Mouse (Mus musculus) ES-Bruce4 (cell line): ENCODE data around the gene Igfbp4.

Experiments
- CTCF ChIP-seq: IDR thresholded peaks from one replicate; pipeline ENCODE4 v1.8.1; 2011; ENCODE audit warnings: low read depth, low read length
- POLR2A ChIP-seq: IDR thresholded peaks from one replicate; pipeline ENCODE4 v1.8.1; 2011; ENCODE audit warnings: low read length; ENCODE audit not compliant: insufficient read depth

DNA sequence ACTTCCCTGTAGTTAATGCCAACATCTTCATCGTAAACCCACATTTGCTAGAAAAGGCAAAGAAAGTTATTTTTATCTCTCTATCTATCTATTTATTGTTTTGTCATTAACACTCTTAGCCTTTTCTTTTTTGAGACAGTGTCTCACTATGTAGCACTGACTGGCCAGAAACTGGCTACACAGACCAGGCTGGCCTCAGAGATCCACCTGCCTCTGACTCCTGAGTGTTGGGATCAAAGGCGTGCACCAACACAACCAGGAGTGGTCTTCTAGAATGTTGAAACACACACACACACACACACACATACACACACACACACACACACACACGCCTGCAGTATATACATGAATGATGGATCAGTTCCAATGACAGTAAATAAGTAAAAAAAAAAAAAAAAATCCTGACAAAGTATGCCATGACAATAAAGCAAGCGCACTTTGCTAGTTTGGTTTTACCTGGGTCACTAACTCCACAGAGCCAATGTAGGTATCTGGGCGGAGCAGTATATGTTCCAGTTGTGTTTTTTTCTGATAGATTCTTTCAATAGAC lies 18.6 kb upstream of the Igfbp4 start:
- TF ChIP-seq CTCF (no peak), POLR2A (no peak)
